Mouse (Mus musculus): ENCODE results near the gene D130040H23Rik. TPM values are rescaled to one million over a fixed set of nuclear protein-coding genes. Genes with fewer than 3 reads are reported as not detected.
"Not testable (repeated sequence)": the region's sequence is repeated elsewhere in the genome, so short reads cannot be mapped to it uniquely, and the experiment has no call there.

Gene D130040H23Rik
- total and polyA plus RNA-seq, 2 experiments from 2014 or later, result 5.6 to 7.7 TPM

DNA sequence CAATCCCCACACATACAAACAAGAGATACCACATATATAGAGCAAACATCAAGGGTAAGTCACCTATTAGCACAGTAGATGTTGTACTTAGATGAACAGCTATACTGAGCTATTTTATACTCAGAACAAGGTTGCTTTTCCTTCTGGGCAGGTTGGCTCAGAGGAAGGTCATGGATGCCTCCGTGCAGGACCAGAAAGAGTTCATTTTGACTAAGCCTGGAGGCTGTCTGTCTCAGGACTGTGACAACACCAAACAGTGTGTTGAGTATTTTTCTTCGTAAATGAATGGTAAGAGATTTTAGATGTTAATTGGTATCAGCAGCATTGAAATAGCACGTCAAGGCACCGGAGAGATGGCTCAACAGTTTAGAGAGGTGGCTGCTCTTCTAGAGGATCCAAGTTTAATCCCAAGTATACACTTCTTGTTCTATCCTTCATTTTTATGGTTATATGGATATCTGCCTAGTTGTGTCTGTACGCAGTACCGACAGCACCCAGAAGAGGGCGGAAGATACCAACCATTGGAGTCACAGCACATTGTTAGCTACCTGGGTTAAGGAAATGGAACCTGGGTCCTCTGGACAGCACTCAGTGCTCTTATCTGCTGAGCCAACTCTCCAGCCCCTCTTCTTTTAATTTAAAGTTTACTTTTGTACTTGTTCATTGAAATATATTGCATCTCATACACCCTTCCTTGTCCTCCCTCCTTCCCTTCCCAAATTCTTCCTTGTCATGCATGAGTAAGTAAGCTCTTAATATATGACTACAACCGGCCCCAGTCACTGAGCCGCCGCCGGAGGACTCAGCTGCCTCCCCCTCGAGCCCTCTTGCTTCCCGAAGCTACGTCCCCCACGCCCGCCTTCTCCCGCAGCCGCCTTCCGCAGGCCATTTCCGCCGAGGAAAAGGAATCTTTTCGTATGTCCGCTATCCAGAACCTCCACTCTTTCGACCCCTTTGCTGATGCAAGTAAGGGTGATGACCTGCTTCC is 57.7 kb downstream of the D130040H23Rik start:
- peak overlapping the region; percentile 37 for H3K4me3 ChIP-seq (ENCODE audit: low read length)
- H3K27ac ChIP-seq, result no peak overlapping the region
- ATAC-seq (peak; percentile 92), DNase-seq (ENCODE audit: low spot score) (peak; percentile 90)
- no peaks in the 10 kb centered on the region for H3K9me3 ChIP-seq (ENCODE audit: low read length)
- no peaks in the 10 kb centered on the region for H3K36me3 ChIP-seq (ENCODE audit: insufficient read depth, low read length)
- WGBS, result 10% methylated on average over 24 of the region's 24 CpGs
- peak overlapping the region; percentile 62 for H3K4me2 ChIP-seq (ENCODE audit: low read depth, low read length)
- H3K4me1 ChIP-seq (ENCODE audit: insufficient read depth, low read length), result no peaks in the 10 kb centered on the region
- no peaks in the 10 kb centered on the region for H3K27me3 ChIP-seq (ENCODE audit: insufficient read depth, low read length)
- TF ChIP-seq CTCF (IDR thresholded peaks at IDR 0.05; ENCODE audit: low read depth), result peak; percentile 93
- H3K9ac ChIP-seq (replicated peaks; ENCODE audit: low read length), result no peak overlapping the region

DNA sequence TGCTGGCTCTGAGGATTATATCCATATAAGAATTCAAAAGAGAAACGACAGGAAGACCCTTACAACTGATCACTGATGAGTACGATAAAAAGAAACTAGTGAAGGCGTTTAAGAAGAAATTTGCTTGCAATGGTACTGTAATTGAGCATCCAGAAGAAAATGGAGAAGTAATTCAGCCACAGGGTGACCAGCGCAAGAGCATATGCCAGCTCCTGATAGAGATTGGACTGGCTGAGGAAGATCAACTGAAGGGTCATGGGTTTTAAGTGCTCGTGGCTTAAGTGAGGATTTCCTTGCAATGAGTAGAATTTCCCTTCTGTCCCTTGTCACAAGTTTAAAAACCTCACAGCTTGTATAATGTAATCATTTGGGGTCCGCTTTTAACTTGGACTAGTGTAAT is 58.4 kb downstream of the D130040H23Rik start:
- not testable (repeated sequence) for H3K4me1 ChIP-seq (ENCODE audit: insufficient read depth, low read length); H3K9me3 ChIP-seq (ENCODE audit: low read length); H3K36me3 ChIP-seq (ENCODE audit: insufficient read depth, low read length); ATAC-seq; H3K9ac ChIP-seq (replicated peaks; ENCODE audit: low read length); H3K27ac ChIP-seq; H3K27me3 ChIP-seq (ENCODE audit: insufficient read depth, low read length)
- WGBS, result 54% methylated on average over 6 of the region's 6 CpGs
- Histone ChIP-seq H3K4me2 (ENCODE audit: low read depth, low read length) (peak overlapping the region; percentile 62), H3K4me3 (ENCODE audit: low read length) (peak overlapping the region; percentile 37)
- peak; percentile 3 for DNase-seq (ENCODE audit: low spot score)

Other genes with a start within 250 kb of the D130040H23Rik start
- gene Zfp930, start 62.0 kb upstream of the D130040H23Rik start, total RNA-seq (2014; rRNA removed), result 7.5 and 10.6 TPM in 2 replicates
- 9.6 and 9.8 TPM in 2 replicates for gene Zfp930, start 62.0 kb upstream of the D130040H23Rik start, polyA plus RNA-seq (2015; fragmentation: Nextera tagmentation; extraction: Ambion mirVana)
- not detected in 2 replicates for gene Gm9495, start 182.5 kb downstream of the D130040H23Rik start, total RNA-seq (2014; rRNA removed)
- gene Gm9495, start 182.5 kb downstream of the D130040H23Rik start, polyA plus RNA-seq (2015; fragmentation: Nextera tagmentation; extraction: Ambion mirVana), result 0.08 TPM in 1 of 2 replicates, not detected in the other